Mouse (Mus musculus): ENCODE results near the gene Scgb2b11.
"Not testable (repeated sequence)": the region's sequence is repeated elsewhere in the genome, so short reads cannot be mapped to it uniquely, and the experiment has no call there.

Gene Scgb2b11

GRCm38 (mm10) chr7:32211045-32211444, at the start of gene Scgb2b11:
Scgb2b11 (minus strand) TSS chr7:32211145.
- DNase-seq (ENCODE audit: low read depth), result not testable (repeated sequence)

GRCm38 (mm10) chr7:32222540-32222939, 11.6 kb upstream of the Scgb2b11 start, which contains the start of gene Scgb1b11:
Scgb1b11 (plus strand) TSS chr7:32222840.
- not testable (repeated sequence) for DNase-seq (ENCODE audit: low read depth)

Measured in fibroblast of lung, adult 2 months (primary cell).